Mouse (Mus musculus) right cerebral cortex, postnatal 4 days (tissue): ENCODE results near the gene Oasl1.
"Not testable (repeated sequence)": the region's sequence is repeated elsewhere in the genome, so short reads cannot be mapped to it uniquely, and the experiment has no call there.

Source experiments
- DNase-seq: peaks from one replicate; pipeline ENCODE4 v3.0.0-alpha.2; 2022

Gene Oasl1

GRCm38 (mm10) chr5:114926753-114927152 lies 3.7 kb downstream of the Oasl1 start:
- DNase-seq = no peak

- DNase-seq = no peak
Observed at GRCm38 (mm10) chr5:114931626-114932025, 8.6 kb downstream of the Oasl1 start.

DNA sequence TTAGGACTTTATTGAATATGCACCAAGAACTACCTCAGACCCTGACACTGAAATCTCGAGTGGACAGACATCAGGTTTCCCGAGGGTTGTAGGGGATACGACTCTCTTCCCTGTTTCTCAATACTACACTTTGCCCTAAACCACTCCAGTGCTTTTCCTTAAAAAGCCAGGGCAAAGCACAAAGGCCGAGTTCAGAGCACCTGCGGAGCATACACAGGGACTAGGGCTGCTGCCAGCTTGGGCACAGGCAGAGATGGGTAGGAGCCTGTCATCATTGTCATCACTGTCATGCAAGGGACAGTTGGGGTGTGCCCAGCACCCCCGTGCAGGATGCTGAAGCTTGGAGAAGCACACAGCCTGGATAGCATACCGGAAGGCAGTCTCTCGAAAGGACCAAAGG lies 10.2 kb downstream of the Oasl1 start:
- DNase-seq = no peak

GRCm38 (mm10) chr5:114935838-114936237 lies 12.8 kb downstream of the Oasl1 start:
- DNase-seq = no peak

GRCm38 (mm10) chr5:114941138-114941537 lies 18.1 kb downstream of the Oasl1 start:
- not testable (repeated sequence) for DNase-seq

DNA sequence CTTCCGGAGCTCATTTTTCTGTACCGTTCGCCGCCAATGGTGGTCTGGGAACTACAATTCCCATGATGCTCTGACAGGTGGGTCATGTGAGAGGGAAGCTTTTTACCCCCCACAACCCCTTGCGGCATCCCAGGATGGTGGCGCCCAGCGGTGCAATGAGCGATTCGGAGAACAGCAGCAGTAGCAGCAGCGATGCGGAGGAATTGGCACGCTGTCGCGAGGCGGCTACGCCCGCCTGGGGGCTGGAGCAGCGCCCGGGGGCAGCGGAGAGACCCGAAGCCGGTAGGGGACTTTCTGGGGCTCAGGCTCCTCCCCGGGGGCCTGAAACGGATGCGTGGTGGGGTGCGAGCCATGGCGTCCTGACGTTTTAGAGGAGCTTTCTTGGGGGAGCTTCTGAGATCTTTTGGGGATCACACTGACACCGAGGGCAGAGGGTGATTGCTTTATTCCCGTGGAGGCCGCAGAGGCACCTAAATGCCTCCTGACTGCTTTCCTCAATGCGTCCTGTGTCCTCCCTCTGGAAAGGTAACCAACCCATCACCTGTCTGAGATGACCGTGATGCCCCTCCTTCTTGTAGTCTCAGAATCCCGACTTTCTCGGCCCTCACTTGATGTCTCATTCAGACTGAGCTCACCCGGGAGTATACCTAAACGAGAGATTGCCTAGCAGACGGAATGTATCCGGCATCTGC lies 19.2 kb downstream of the Oasl1 start, which contains the start of gene 2210016L21Rik:
Gene 2210016L21Rik (plus strand): TSS at position 85 of the 692 bp plus-strand sequence.
- DNase-seq = peak; percentile 82

DNA sequence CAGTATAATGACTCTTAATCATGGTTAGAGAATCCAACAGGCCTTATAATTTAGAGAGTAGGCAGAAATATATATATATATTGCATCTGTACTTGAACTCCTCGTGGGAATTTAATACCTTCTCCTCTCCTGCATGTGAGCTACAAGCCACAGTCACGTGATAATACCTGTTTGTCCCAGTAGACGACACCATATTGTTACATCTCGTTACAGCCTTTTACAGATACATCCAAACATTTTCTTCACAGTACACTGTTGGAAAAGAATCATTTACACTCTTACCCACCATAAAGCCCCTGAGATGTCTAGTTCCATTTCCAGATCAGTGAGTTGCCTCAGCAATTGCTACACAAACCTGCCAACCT lies 19.7 kb downstream of the Oasl1 start:
- no peak for DNase-seq

GRCm38 (mm10) chr5:114945072-114945471 lies 22.0 kb downstream of the Oasl1 start:
- no peak for DNase-seq

DNA sequence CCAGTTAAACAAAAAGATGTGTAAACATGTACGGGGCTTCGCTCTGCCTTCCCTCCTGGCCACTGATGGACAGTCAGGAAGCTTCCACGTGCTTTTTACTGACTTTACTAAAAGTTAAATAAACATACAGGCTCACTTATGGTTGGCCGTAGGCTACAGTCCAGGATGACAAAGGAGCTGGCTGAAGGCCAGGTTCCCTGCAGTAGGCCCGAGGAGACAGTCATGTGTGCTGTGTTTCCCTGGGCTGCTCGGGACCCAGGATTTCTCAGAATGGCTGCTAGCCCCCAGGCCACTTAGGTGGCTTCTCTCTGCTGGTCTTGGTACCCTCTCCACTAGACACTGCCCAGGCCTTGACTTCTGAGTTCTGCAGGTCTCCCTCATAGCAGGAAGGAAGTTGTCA lies 25.9 kb downstream of the Oasl1 start:
- peak; percentile 45 for DNase-seq

DNA sequence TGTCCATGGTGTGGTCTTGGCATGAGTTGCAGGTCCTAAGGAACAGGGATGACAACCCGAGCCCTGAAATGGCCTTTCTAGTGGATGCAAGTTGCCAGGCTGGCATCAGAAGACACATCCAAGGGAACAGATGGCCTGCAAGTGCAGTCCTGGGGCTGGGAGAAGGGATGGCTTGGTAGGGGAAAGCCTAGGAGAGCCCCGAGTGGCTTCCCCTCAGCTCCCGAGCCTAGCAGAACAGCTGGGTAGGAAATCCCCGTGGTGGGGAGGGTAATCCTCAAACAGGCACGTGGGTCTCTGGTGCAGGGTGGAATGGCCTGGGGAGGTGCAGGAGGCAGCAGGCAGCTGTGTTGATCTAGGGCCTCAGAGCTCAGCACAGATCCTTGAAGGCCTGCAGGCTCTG lies 26.3 kb downstream of the Oasl1 start:
- DNase-seq = no peak

DNA sequence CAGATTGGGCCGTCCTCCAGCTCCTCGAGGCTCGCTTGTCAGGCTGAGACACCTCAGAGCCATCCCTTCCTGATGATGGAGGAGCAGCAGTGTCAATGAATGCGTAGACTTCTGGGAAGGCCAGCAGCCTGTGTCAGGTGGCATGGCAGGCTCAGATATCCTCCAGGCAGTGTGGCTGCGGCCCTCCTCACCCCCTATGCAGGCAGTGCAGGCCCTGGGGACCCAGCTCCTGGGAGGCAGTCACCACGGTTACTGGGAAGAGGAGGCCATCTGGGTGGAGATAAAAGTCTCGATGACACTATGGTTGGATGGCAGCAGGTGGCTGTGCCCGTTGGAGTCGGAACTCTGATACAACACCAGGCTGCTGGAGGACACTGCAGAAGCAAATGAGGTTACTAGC lies 26.8 kb downstream of the Oasl1 start:
- no peak for DNase-seq

GRCm38 (mm10) chr5:114950669-114951068 lies 27.6 kb downstream of the Oasl1 start:
- no peak for DNase-seq

DNA sequence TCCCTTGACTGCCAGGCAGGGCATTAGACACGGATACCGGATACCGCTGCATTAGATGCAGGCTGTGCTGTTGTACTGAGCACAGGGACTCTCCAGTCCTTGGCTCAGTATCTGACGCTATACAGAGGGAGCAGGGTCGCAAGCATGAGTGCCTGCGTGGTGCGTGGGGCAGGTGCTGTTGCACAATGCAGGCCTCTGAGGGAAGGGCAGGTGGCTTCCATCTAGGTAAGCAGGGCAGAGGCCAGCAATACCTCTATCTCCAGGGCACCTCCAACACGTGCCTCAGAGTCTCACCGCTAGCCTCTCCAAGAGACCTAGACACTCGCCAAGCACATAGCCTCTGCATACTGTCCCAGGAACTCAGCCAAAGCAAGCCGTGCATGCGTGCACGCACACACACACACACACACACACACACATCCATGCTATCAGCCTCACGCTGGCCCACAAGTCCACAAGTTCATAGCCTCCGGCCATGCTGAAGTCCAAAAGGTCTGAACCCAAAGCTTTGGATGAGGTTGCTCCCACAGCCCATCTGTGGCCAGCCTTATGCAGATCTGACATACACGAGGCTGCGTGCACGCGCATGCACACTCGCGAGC lies 28.3 kb downstream of the Oasl1 start:
- no peak for DNase-seq

DNA sequence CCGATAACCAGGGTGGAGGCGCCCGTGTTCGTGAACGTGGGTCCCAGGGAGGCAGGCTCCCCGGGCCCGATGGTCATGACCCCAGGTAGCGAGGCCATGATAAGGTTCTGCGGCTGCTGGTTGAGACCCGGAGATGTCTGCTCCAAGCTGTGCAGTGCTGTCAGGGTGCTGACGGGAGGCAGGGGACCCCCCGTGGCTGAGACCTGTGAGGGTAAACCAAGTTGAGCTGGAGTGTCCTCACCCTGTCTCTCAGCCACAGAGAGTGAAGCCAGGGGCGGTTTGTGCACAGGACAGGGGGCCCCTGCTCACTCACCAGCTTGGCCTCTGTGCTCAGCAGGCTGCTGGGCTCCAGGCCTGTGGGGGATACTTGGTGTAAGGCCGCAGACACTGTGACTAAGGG lies 30.3 kb downstream of the Oasl1 start:
- DNase-seq = no peak

GRCm38 (mm10) chr5:114958069-114958468 lies 35.0 kb downstream of the Oasl1 start:
- DNase-seq = no peak

GRCm38 (mm10) chr5:114961590-114962360 lies 38.7 kb downstream of the Oasl1 start:
- DNase-seq = no peak

DNA sequence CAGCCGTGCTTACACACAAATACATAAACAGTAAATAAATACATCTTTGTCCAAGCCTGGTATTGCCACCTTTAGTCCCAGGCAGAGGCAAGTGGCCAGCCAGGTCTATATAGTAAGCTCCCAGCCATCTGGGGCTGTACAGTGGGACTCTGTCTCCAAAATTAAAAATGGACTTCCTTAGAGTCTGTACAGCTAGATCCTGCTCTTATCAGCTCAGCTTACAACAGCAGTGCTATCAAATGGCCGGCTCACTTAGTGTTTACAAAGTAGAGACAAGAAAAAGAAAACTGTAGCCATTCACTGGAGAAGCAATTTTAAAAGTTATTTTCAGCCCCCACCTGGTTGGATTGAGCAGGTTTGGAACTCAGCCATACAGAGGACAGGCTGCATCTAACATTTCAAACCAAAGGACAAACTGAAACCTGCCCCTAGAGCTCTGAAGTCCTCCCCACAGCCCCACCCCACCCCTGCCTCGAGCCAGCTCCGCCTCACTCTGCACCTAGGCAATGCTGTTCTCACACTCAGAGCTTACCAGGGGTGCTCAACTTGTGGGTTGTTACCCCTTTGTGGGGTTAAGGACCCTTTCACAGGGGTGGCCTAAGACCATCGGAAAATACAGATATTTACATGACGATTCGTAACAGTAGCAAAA lies 41.4 kb downstream of the Oasl1 start:
- no peak for DNase-seq

- no peak for DNase-seq
Observed at GRCm38 (mm10) chr5:114964967-114965898, 42.2 kb downstream of the Oasl1 start.

DNA sequence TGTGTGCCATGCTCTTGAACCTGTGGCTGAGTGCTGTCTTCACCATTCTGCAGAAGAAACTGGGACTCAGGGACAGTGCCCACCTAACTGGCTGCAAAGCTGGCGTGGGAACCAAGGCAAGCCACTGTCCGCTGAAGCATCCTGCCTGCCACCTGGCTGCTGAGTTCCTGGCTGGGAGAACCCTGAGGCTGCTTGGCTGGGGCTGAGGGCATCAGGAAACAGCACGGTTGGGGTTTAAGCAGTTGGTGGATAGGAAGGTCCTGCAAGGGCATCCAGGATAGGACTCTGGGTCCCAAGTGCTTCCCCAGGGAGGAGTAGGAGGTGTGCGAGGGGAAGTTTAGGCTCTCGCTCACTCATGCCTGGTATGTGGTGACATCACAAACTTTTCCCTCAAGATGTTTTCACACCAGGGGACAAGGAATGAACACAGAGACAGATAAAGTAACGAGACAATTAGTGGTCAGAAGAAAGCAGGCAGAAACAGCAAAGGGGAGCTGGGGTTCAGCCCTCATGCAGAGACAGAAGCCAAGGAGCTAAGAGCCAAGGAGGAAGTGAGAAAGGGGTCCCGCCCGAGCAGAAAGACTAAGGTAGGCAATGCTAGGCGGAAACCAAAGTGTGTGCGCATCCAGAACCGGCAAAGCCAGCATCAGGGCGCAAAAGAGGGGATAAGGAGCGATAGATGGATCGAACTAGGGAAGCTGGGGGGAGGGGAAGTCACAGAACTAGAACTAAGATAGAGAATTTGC lies 44.7 kb downstream of the Oasl1 start:
- no peak for DNase-seq

DNA sequence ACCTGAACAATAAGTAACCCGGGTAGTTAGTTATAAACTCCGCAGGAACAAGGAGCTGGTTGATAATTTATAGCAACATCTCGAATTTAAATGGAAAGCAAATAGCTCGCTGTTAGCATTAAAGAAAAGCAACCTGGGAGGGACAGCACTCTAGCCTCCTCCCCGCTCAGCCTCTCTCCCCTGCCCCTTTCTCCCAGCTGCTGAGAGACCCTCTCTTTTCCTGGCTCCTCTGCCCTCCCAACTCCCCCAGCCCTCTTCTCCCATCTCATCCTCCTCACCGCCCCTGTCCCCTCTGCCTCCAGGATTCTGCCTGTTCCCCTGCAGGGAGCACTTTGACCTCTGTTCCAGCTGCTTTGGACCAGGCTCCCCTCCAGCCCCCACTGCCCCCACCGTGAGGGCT lies 45.6 kb downstream of the Oasl1 start:
- no peak for DNase-seq

DNA sequence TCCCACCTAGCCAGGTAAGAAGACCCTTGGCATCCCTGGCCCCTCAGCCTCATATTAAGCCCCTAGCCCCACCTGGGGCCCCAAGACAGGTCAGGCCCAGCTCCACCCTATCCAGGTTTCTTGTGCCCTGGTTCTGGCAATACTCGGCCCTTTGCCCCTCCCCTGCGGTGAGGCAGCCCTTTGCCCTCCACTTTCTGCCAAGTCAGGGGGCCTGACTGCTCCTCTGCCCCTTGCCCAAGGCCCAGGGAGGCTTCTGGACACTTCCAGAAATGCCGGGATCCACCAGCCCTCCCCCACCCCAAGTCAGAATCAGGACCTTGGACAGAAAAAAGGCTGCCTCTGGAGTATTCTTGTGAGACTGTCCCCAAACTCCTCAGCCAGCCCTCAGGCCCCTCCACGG lies 46.0 kb downstream of the Oasl1 start:
- DNase-seq = no peak
